Mouse (Mus musculus): Measurements from ENCODE around the gene Rad51c. TPM values are rescaled to one million over a fixed set of nuclear protein-coding genes. Genes with fewer than 3 reads are reported as not detected.
"Not testable (repeated sequence)": the region's sequence is repeated elsewhere in the genome, so short reads cannot be mapped to it uniquely, and the experiment has no call there.

The Rad51c gene
- total RNA-seq, 2 experiments from 2014 or later, result 5.0 to 13.2 TPM

- no peak for ATAC-seq (replicated peaks; ENCODE audit: low FRiP score, poor library complexity, severe bottlenecking)
These were observed 28.3 kb upstream of the Rad51c start for GRCm38 (mm10) chr11:87432933-87433669.

GRCm38 (mm10) chr11:87432447-87432846 is 27.7 kb upstream of the Rad51c start:
- no peak for ATAC-seq (replicated peaks; ENCODE audit: low FRiP score, poor library complexity, severe bottlenecking)

- not testable (repeated sequence) for ATAC-seq (replicated peaks; ENCODE audit: low FRiP score, poor library complexity, severe bottlenecking)
These were observed 27.1 kb upstream of the Rad51c start for GRCm38 (mm10) chr11:87431813-87432212.

- ATAC-seq (replicated peaks; ENCODE audit: low FRiP score, poor library complexity, severe bottlenecking), result no peak
These were observed 25.6 kb upstream of the Rad51c start for GRCm38 (mm10) chr11:87430374-87430773.

- ATAC-seq (replicated peaks; ENCODE audit: low FRiP score, poor library complexity, severe bottlenecking), result no peak
These were observed 24.6 kb upstream of the Rad51c start for GRCm38 (mm10) chr11:87429363-87429762.

- no peak for ATAC-seq (replicated peaks; ENCODE audit: low FRiP score, poor library complexity, severe bottlenecking)
These were observed 23.4 kb upstream of the Rad51c start for GRCm38 (mm10) chr11:87428051-87428673.

GRCm38 (mm10) chr11:87427273-87428050 is 22.7 kb upstream of the Rad51c start:
- ATAC-seq (replicated peaks; ENCODE audit: low FRiP score, poor library complexity, severe bottlenecking), result no peak

- ATAC-seq (replicated peaks; ENCODE audit: low FRiP score, poor library complexity, severe bottlenecking), result peak; percentile 64
These were observed 21.9 kb upstream of the Rad51c start for GRCm38 (mm10) chr11:87426450-87427250.

GRCm38 (mm10) chr11:87426121-87426449 is 21.3 kb upstream of the Rad51c start:
- no peak; the same call in 1 of the 2 replicates for ATAC-seq (replicated peaks; ENCODE audit: low FRiP score, poor library complexity, severe bottlenecking)

- ATAC-seq (replicated peaks; ENCODE audit: low FRiP score, poor library complexity, severe bottlenecking), result no peak
These were observed 19.0 kb upstream of the Rad51c start for GRCm38 (mm10) chr11:87423551-87424325.

- peak; percentile 82 for ATAC-seq (replicated peaks; ENCODE audit: low FRiP score, poor library complexity, severe bottlenecking)
These were observed 18.0 kb upstream of the Rad51c start for GRCm38 (mm10) chr11:87422511-87423340.

- ATAC-seq (replicated peaks; ENCODE audit: low FRiP score, poor library complexity, severe bottlenecking), result 0 out of 2 replicates have a peak, but pooled peaks have one; percentile 9
These were observed 17.0 kb upstream of the Rad51c start for GRCm38 (mm10) chr11:87421760-87422201.

- no peak for ATAC-seq (replicated peaks; ENCODE audit: low FRiP score, poor library complexity, severe bottlenecking)
These were observed 16.1 kb upstream of the Rad51c start for GRCm38 (mm10) chr11:87420861-87421260.

GRCm38 (mm10) chr11:87416120-87416519 is 11.4 kb upstream of the Rad51c start:
- no peak for ATAC-seq (replicated peaks; ENCODE audit: low FRiP score, poor library complexity, severe bottlenecking)

GRCm38 (mm10) chr11:87413412-87413811 is 8.7 kb upstream of the Rad51c start:
- not testable (repeated sequence) for ATAC-seq (replicated peaks; ENCODE audit: low FRiP score, poor library complexity, severe bottlenecking)

- ATAC-seq (replicated peaks; ENCODE audit: low FRiP score, poor library complexity, severe bottlenecking), result peak; percentile 99
These were observed 472 bp downstream of the Rad51c start for GRCm38 (mm10) chr11:87404111-87404853.

GRCm38 (mm10) chr11:87398402-87398801 is 6.4 kb downstream of the Rad51c start:
- no peak for ATAC-seq (replicated peaks; ENCODE audit: low FRiP score, poor library complexity, severe bottlenecking)

- ATAC-seq (replicated peaks; ENCODE audit: low FRiP score, poor library complexity, severe bottlenecking), result no peak
These were observed 10.9 kb downstream of the Rad51c start for GRCm38 (mm10) chr11:87393855-87394254.
